Mouse (Mus musculus) spleen, adult 18-20 months (tissue): ENCODE data around the gene Syncrip.

Experiments used
- DNase-seq, 2 experiments: peaks; one replicate each; pipeline ENCODE4 v3.0.0; 2022; ENCODE audit warnings: mixed read lengths in 2 of 2

Gene Syncrip

GRCm38 (mm10) chr9:88482230-88482828, at the start of gene Syncrip:
Syncrip (minus strand) TSS chr9:88482574.
- peak; percentile 89 for DNase-seq

GRCm38 (mm10) chr9:88529979-88530580, 47.7 kb upstream of the Syncrip start:
- no peak for DNase-seq

GRCm38 (mm10) chr9:88529571-88529970, 47.2 kb upstream of the Syncrip start:
- no peak for DNase-seq

GRCm38 (mm10) chr9:88528736-88529135, 46.4 kb upstream of the Syncrip start:
- DNase-seq, result no peak

GRCm38 (mm10) chr9:88527956-88528355, 45.6 kb upstream of the Syncrip start:
- DNase-seq, result no peak

GRCm38 (mm10) chr9:88525341-88525740, 43.0 kb upstream of the Syncrip start:
- no peak for DNase-seq

GRCm38 (mm10) chr9:88524796-88525195, 42.4 kb upstream of the Syncrip start:
- no peak for DNase-seq

GRCm38 (mm10) chr9:88524367-88524766, 42.0 kb upstream of the Syncrip start:
- no peak for DNase-seq

- DNase-seq, result no peak
Measured at GRCm38 (mm10) chr9:88523335-88523668, 40.9 kb upstream of the Syncrip start.

GRCm38 (mm10) chr9:88522569-88523334, 40.4 kb upstream of the Syncrip start:
- peak; percentile 90 to 94 for DNase-seq

GRCm38 (mm10) chr9:88521961-88522568, 39.7 kb upstream of the Syncrip start:
- no peak for DNase-seq

GRCm38 (mm10) chr9:88520849-88521483, 38.6 kb upstream of the Syncrip start:
- no peak for DNase-seq

GRCm38 (mm10) chr9:88520122-88520848, 37.9 kb upstream of the Syncrip start:
- DNase-seq, result no peak

GRCm38 (mm10) chr9:88519390-88520121, 37.2 kb upstream of the Syncrip start:
- no peak for DNase-seq

GRCm38 (mm10) chr9:88516361-88516995, 34.1 kb upstream of the Syncrip start:
- no peak for DNase-seq

- no peak for DNase-seq
Measured at GRCm38 (mm10) chr9:88515546-88515945, 33.2 kb upstream of the Syncrip start.

- no peak for DNase-seq
Measured at GRCm38 (mm10) chr9:88501846-88502245, 19.5 kb upstream of the Syncrip start.

- DNase-seq, result no peak
Measured at GRCm38 (mm10) chr9:88500112-88500511, 17.7 kb upstream of the Syncrip start.

- DNase-seq, result no peak
Measured at GRCm38 (mm10) chr9:88492522-88492921, 10.1 kb upstream of the Syncrip start.

- no peak for DNase-seq
Measured at GRCm38 (mm10) chr9:88484531-88484930, 2.2 kb upstream of the Syncrip start.

- peak; percentile 79 to 82 for DNase-seq
Measured at GRCm38 (mm10) chr9:88482829-88483396, 539 bp upstream of the Syncrip start.
